Mouse (Mus musculus) myocyte (in vitro differentiated cells): ENCODE measurements around the gene 1700092M07Rik.

ENCODE experiments used
- POLR2A ChIP-seq: IDR thresholded peaks from one replicate; pipeline ENCODE4 v1.6.1; 2011; ENCODE audit warnings: low read depth, mild to moderate bottlenecking, control low read depth, moderate library complexity; ENCODE audit not compliant: insufficient read length
- USF1 ChIP-seq: IDR thresholded peaks from one replicate; pipeline ENCODE4 v1.6.1; 2011; ENCODE audit warnings: low read depth, mild to moderate bottlenecking, control low read depth, moderate library complexity

- TF ChIP-seq USF1 (no peak), POLR2A (peak; percentile 23)
These were observed 13.7 kb upstream of the 1700092M07Rik start for GRCm38 (mm10) chr19:8726609-8727390.
